Mouse (Mus musculus) urinary bladder, postnatal 14 days (tissue): ENCODE results near the gene Prim1.

Experiments used
- DNase-seq: peaks from one replicate; pipeline ENCODE4 v3.0.0; 2021; ENCODE audit warnings: low spot score

Prim1 gene

GRCm38 (mm10) chr10:128015068-128015934 lies at the start of gene Prim1:
Gene Prim1, plus strand, starts transcription at chr10:128015168.
- peak; percentile 82 for DNase-seq

DNA sequence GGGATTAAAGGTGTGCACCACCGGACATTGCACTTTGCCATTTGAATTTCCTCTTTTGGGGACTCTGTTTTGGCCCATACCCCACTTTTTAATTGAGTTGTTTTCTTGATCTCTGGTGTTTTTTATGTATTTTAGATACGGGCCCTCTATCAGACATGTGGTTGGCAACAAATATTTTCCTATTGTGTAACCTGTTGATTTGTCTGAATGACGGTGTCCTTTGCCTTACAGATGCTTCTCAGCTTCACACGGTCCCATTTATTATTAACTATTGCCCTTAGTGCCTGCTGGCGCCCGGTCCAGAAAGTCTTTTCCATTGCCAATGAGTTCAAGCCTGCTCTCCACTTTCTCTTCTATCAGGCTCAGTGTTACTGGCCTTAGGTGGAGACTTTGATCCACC lies 48.5 kb upstream of the Prim1 start:
- DNase-seq, result no peak

DNA sequence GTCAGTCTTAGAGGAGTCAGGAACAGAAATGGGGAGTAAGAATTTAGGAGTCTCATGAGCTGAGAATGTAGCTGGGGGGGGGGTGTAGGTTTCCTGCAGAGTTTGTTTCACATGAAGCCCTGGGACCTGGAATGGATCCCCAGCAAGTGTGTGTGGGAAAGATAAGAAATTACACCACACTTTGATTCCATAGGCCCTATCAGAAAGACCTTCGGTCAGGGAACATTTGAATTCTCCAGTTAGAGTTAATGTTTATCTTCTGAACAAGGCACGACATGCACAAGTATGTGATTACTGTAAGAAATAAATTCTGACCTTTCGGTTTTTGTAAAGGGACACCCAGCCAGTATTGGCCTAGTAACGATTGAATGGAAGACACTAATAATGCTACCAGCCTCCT lies 45.1 kb upstream of the Prim1 start:
- DNase-seq, result no peak

DNA sequence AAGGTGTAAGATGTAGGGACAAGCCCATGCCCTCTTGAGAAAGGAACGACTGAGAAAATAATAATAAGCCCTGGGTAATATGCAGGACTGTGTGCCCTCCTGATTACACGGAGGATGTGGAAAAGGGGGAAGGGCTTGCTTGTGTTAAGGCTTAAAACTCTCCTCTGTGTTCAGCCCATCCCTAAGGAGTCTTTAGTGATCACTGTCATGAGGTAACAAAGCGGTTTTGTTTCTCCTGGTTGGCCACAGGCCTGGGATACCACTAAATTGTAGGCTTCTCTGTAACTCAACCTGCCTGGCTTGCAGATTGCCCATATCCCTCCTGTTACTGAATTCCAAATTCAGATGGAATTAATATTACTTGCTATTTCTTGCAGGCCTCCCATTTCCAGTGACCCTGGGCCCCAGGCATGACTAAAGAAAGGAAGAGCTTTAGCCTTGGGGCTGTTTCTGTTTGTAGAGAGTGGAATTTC lies 44.6 kb upstream of the Prim1 start:
- no peak for DNase-seq

DNA sequence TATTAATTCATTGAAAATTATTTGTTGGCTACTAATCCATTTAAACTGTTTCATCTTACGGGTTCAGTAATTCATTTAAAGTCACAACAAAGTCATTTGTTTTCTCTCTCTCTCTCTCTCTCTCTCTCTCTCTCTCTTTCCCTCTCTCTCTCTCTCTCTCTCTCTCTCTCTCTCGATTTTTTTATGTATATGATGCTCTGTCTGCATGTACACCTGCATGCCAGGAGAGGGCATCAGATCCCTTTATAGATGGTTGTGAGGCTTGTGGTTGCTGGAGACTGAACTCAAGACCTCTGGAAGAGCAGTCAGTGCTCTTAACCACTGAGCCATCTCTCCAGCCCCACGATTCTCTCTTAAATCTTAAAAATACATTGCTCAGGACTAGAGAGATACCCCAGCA lies 43.8 kb upstream of the Prim1 start:
- DNase-seq, result no peak

GRCm38 (mm10) chr10:127974062-127974461 lies 40.9 kb upstream of the Prim1 start:
- DNase-seq, result no peak

DNA sequence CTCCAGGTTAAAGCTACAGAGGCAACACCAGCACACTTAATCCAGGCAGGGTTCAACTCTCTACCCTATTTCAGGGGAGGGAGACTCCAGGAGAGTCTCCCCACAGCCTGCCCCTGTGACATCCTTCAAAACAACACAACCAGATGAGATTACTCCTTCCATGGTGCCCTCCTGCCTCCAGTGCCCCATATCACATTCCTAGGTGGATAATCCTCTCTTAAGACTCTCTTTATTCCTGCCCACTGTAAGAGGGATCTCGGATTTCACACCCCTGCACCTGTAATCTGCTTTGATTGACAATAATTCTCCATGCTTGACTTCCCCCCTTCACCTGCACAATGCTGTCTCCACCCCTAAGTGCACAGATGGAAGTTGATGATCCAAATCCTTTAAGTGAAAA lies 39.5 kb upstream of the Prim1 start:
- DNase-seq, result no peak

DNA sequence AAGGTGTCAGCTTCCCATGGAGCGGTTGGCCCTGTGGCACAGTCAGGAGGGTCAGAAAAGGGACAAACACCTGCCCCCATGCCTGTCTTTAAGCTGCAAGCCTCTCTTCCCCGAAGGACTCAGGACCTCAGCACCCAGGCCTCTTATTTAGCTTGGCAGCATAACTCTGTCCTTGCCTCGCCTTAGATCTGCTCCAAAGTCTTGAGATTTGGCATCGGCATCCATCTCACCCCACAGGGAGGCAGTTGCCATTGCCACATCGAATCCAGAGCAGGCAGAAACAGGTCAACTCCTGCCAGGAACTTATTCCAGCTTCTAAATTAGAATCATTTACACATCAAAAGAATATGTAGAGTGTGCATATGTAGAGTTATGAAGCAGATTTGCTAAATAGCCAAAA lies 30.3 kb upstream of the Prim1 start:
- DNase-seq, result no peak

GRCm38 (mm10) chr10:127985601-127986000 lies 29.4 kb upstream of the Prim1 start:
- no peak for DNase-seq

- no peak for DNase-seq
Observed at GRCm38 (mm10) chr10:127996690-127997089, 18.3 kb upstream of the Prim1 start.

DNA sequence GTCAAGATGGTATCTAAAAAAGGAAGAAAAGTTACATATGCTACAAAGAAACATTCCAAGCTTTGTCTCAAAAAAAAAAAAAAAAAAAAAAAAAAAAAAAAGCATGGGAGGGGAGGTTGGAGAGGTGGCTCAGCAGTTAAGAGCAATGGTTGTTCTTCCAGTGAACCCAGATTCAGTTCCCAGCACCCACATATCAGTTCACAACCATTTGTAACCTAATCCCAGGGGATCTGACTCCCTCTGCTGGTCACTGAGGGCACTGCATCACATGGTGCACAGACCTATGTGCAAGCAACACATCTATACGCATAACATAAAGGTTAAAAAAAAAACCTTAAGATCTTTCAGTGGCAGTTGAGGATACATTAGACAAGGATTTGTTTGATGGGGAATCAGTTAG lies 16.7 kb upstream of the Prim1 start:
- DNase-seq, result no peak

DNA sequence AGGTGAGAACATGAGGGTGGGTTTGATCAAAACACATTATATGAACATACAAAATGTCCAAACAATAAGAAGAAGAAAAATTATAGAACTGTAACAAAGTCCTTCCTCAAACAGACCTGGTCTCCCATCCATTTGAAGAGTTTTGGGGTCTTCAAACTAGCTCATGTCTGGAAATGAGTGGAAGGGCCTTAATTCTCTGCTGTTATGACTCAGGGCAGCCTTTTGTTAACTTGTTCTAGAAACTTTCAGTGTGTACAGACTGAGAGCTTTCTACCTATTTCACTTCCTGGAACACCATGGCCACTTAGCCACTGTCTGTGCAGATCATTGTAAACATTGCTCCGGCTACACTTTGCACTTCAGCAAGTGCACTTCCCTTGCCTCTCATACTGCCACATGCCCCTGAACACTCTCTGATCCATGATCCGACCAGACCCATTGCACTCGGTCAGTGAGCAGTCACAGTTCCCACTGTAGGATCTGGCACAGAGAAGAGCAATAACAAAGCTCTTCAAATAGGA lies 11.6 kb upstream of the Prim1 start:
- DNase-seq, result no peak

GRCm38 (mm10) chr10:128004918-128005317 lies 10.1 kb upstream of the Prim1 start:
- DNase-seq, result no peak

DNA sequence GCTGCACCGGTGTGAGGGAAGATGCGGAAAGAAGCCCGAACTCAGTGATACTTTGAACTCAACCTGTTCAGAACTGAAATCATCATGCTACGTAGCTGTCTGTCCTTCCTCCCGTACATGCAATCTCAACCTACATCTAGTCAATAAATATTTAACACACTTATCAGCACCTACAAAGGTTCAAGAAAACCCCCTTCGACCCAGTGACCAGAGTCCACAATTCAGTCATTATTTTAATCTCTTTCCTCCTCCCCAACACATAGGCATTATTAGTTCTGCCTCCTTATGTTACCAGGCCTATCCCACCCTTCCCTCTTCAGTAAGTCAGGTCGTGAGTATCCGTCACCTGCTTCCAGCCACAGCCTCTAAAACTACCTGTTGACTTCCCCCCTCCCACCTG lies 9.5 kb upstream of the Prim1 start:
- no peak for DNase-seq

DNA sequence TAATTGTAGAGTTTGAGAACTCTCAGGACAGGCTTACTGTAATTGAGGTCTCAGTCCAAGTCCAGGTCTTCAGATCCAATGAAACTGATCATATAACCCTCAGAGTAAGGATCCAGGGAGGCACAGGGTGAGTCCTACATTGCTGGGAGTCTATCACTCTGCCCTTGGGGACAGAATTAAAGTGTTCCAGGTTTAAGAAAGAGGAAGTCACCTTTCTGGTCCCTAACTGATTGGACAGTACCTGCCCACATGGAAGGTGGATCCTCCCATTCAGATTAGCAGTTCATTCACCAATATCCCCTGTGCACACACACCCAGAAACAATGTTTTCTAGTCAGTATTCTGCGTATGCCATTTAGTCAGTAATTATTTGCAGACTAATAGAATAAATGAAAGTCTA lies 7.5 kb upstream of the Prim1 start, which contains the start of gene Hsd17b6:
Hsd17b6 (minus strand) TSS at position 166 of the 400 bp plus-strand sequence.
- no peak for DNase-seq

- DNase-seq, result peak; percentile 78
Observed at GRCm38 (mm10) chr10:128008207-128008889, 6.6 kb upstream of the Prim1 start.

DNA sequence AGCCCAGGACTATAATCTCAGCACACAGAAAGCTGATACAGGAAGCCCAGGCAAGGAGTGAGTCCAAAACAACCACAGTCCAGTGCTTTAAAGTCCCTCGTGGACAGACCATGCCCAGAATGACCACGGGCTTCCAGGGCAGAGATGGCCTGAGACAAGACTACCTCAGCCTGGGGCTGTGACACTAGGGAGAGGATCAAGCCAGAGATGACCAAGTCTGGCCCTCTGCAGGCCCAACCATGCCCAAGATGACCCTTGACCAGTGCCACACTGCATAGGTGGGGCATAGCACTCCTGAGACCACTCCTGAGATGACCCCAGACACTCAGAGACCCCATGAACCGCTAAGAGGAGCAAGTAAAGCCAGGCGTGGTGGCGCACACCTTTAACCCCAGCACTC lies 5.2 kb upstream of the Prim1 start:
- DNase-seq, result no peak

- no peak for DNase-seq
Observed at GRCm38 (mm10) chr10:128022196-128022595, 7.2 kb downstream of the Prim1 start.

- DNase-seq, result no peak
Observed at GRCm38 (mm10) chr10:128023496-128023895, 8.5 kb downstream of the Prim1 start.

GRCm38 (mm10) chr10:128029931-128030330 lies 15.0 kb downstream of the Prim1 start:
- no peak for DNase-seq

GRCm38 (mm10) chr10:128030860-128031259 lies 15.9 kb downstream of the Prim1 start:
- no peak for DNase-seq

- peak; percentile 54 for DNase-seq
Observed at GRCm38 (mm10) chr10:128036746-128037425, 21.9 kb downstream of the Prim1 start.
